Mouse (Mus musculus): Measurements from ENCODE around the gene Selenof.
"Not testable (repeated sequence)": the region's sequence is repeated elsewhere in the genome, so short reads cannot be mapped to it uniquely, and the experiment has no call there.

The Selenof gene

DNA sequence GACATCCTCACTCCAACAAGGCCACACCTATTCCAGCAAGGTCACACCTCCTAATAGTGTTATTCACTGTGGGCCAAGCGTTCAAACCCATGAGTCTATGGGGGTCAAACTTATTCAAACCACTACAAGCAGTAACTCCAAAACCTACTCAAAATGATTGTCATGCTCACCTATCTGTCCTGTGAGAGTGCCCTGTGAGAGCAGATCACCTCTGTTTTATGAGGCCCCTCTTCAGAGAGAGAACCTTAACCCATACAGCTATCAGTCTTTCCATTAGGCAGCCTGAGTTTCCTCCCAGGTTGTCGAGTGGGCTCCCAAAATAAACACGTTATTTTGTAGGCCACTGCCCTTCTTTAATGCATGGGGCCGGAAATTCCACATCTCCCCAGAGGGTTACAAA lies 32.3 kb downstream of the Selenof start:
- DNase-seq (ENCODE audit: low spot score in 2 of 2) = no peak

DNA sequence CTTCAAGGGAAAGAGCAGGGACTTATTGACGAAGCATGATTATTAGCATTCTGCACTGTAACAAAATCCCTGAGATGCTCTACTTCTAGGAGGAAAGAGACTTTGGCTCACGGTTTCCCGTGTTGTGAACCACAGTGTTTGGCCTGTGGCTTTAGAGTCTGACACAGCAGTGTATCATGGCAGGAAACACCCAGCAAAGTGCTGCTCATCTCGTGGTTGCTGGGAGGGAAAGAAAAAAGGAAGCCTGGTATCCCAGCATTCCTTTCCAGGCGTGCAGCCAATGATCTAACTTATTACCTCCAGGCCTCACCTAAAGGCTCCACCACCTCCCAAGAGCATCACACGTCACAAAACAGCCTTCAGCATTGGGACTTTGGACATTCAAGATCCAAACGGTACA lies 32.7 kb downstream of the Selenof start:
- no peak for DNase-seq (ENCODE audit: low spot score in 2 of 2)

DNA sequence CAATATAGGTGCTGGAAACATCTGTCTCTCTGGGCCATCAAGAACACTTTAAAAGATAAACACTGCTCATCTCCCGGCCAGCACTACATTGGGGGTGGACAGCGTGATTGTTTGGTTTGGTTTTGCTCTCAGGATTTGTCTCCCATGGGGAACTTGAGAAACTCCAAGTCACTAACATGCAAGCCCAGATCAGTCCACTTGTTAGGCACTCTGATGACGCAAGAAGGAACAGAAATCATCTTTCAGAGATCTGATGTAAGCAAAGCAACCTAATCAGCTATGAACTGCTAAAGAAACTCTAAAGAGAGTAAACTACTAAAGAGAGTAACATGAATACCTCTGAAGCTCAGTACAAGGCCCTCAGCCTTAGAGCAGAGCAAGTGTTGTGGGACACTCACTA lies 33.5 kb downstream of the Selenof start:
- DNase-seq (ENCODE audit: low spot score in 2 of 2) = no peak

DNA sequence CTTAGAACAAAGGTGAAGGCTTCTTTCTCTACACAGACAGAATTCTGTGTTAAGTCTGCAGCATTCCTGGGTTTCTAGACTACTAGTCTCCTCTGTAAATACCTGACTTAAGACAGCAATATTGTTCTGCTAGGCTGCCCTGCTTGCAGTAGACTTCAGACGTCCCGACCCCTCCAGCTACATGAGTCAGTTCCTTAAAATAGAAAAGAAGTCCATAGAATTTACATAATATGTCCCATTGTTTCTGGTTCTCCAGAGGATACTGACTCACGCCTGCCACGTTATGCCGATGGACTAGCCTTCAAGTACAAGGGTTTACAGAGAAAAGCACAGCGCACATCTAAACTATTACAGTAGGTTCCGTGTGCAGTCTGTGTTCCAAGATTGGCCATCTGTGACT lies 34.1 kb downstream of the Selenof start:
- DNase-seq (ENCODE audit: low spot score in 2 of 2) = no peak

DNA sequence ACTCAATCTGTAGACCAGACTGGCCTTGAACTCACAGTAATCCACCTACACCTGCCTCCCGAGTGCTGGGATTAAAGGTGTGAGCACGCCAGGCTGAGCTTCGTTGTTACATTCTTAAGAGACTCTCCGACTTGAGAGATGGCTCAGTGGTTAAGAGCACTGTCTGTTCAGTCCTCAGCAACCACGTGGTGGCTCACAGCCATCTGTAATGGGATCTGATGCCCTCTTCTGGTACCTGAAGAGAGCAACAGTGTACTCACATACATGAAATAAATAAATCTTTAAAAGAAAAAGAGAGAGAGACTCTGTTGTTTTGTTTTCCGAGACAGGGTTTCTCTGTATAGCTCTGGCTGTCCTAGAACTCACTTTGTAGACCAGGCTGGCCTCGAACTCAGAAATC lies 35.7 kb downstream of the Selenof start:
- not testable (repeated sequence) for DNase-seq (ENCODE audit: low spot score in 2 of 2)

DNA sequence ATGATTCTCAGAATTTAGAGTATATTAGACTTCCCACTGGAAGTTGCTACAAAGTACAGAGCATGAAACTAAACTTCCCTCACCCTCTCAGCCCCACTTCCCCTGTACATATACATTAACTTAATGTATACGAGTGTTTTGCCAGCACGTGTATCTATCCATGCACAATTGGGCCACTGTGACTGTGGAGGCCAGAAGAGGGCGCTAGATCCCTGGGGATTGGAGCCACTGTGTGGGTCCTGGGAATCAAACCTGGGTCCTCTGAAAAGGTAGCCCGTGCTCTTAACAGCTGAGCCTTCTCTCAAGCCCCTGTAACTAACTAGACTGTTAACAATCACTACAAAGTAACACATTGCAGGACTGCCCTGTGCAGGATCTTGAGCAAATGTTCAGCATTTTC lies 36.3 kb downstream of the Selenof start:
- no peak for DNase-seq (ENCODE audit: low spot score in 2 of 2)

DNA sequence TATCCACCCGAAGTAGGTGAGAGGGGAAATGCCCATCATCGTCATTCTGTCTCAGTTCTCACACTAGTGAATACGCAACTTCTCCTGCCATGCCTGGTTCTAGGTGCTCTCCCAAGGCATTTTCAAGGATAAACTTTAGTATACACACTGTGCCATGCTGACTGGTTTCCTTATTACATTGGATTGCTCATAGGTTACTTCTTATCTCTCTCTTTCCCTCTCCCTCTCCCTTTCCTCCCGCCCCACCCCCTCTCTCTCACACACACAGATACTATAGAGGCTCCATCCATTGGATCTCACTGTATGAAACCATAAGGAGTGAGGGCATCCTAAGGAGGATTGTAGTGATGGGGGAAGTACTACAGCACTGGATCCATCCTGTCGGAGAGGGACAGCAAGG lies 38.0 kb downstream of the Selenof start:
- no peak for DNase-seq (ENCODE audit: low spot score in 2 of 2)

DNA sequence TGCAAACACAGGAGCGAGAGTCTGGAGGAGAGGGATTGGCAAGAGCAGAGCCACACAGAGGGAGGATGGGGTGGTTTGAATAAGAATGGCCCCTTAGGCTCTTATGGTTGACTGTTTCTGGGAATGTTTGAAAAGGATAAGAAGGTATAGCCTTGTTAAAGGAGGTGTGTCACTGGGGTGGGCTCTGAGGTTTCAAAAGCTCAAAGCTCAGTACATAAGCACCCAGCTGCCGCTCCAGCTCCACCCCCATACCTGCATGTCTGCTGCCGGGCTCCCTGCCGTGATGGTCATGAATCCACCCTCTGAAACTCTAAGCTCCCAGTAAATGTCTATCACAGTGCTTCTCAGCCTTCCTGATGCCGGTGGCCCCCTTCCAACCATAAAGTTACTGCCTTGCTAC lies 40.7 kb downstream of the Selenof start:
- no peak for DNase-seq (ENCODE audit: low spot score in 2 of 2)

DNA sequence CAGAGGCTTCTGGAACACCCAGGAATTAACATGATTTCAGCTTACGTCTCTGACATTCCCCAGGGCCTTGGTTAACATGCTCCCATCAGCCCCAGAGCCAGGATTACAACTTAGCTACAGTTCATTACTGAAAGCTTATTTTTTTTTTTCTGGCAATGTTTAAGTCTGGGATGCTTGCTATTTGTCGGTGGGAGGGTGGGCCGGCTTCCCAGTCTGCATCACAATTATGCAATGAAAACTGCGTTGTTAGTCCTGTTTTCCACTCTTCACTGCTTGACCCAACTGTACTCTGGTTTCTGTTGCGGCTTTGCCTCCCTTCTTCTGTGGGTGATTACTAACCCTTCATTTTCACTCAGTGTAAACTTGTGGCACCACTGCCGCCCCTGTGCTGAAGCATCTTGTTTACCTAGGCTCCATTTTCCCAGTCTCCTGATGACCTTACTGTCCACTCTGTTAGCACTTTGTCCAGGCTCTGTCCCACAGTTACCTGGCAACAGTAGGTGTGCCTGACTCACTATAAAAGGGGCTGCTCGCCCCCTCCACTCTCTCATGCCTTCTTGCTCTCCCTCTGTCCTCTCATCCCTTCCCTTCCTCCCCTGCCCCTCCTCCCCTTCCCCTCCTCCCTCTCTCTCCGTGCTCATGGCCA lies 41.6 kb downstream of the Selenof start:
- DNase-seq (ENCODE audit: low spot score in 2 of 2) = no peak

DNA sequence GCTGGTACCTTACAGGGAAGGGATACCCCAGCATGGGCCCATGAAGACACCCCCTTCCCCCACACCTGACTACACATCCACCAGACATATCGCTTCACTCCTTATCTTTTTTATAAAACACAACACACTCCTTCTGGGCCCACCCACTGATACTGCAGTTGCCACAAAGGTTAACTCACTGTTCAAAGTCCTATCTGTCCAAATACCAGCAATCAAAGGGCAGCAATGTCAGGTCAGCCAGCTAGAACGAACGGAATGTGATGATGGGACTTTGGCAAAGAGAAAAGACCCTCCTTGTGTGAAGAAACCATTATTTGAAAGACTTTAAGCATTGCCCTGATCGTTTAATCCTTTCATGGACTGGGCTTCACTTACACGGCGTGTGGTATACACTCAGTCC lies 42.3 kb downstream of the Selenof start:
- no peak for DNase-seq (ENCODE audit: low spot score in 2 of 2)

DNA sequence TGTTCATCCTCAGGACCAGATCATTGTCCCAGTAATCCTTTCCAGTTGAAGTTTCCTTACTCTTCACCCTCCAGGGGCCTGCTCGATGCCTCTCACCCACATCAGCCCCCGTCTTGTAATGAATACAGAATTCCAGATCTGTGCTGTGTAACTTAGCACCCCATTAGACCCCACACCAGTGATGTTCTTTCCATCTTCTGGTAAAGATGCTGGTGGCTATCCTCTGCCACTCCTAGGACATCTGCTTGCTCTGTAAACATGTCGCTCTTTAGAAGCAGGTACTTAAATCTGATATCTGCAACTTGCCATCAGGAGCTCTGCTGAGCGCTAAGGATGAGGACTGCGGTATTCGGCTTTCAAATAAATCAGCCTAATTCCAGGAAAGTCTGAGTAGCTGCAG lies 44.2 kb downstream of the Selenof start:
- DNase-seq (ENCODE audit: low spot score in 2 of 2) = no peak

DNA sequence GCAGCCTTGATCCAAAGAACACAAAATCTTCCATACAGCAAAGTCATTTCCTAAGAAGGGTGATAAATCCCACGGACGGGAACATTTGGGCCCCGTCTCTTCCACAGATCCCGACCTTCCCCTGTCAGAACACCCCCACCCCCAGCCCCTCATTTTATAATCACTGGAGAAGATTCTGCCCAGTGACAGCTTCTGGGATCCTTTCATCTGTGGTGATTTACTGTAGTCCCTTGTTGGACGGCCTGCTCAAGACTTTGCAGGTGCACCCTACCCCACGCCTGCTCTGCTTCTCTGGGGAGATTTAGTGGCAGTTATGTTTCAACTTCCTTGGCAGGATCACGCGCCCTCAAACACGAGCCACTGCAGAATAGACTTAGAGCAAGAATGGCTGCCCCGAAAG lies 44.6 kb downstream of the Selenof start:
- DNase-seq (ENCODE audit: low spot score in 2 of 2) = no peak

DNA sequence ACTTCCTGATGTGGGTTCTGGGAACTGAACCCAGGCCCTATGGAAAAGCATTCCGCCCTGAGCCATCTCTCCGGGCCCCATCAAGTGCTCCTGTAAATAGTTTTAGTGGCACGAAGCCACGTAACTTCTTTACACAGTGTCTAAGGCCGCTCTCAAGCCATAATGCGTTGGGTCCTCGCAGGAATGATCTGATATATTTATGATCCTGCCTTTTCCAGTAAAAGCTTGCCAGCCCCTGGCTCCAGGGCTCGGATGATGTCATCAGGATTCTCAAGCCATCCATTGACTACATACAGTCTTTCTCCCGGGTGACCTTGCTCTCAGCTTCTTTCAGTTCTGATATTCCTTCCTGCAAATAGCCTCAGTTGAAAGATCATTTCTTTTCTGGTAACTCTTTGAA lies 45.4 kb downstream of the Selenof start:
- DNase-seq (ENCODE audit: low spot score in 2 of 2) = no peak

DNA sequence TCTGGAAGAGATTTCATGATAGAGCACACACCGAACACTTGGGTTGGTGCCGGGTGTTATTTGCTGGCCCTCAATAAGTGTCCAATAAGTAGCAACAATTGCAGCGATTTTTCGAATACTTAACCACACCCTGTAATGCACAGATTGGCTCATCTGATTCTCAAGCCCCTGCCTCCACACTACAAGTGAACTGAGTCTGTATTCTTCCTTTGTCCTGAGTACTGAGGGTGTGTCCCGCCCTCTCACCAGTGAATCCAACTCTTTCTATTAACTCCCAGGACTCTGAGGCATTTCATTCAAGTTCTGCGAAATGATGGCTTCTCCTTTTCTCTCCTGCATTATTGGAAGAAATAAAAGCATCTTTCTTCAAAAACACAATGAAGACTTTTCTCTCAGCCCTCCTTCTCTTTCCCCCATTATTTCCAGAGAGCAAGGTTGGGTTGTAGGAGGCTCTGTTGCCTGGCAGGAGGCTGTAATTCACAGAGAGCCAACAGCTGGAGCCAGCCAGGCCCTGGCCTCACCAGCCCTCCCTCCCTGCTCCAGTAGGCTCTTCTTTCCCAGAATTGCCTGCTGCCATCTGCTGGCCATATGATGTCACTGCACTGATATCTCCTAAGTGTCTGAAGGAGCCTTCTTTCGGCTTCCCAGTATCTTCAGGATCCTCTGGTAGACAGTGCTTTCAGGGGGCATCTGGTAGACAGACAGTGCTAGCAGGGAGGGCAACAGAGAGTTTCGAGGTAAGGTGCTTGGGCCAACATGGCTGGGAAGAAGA lies 46.7 kb downstream of the Selenof start:
- DNase-seq (ENCODE audit: low spot score in 2 of 2) = peak; percentile 86 to 90

DNA sequence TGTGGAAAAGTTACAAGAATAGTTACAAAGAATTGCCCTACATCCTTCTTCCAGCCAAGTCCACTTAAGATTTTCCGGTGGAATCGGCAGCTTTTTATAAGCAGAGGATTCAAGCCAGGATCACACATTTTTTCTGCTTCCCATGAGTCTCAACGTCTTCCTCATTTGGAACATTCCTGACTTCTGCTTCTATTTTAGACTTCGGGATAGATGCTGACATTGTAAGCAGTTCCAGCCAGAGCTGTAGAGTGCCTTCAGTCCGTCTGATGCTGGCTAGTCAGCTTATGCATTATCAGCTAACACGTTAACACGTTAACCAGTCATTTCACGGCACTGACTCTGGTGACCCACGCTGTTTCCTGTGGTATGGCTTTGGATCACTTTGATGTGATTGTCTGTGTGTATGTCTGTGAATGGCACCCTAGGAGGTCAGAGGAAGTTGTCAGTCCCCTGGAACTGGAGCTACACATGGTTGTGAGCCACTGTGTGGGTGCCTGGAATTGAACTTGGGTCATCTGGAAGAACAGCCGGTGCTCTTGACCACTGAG lies 47.6 kb downstream of the Selenof start:
- DNase-seq (ENCODE audit: low spot score in 2 of 2) = no peak

DNA sequence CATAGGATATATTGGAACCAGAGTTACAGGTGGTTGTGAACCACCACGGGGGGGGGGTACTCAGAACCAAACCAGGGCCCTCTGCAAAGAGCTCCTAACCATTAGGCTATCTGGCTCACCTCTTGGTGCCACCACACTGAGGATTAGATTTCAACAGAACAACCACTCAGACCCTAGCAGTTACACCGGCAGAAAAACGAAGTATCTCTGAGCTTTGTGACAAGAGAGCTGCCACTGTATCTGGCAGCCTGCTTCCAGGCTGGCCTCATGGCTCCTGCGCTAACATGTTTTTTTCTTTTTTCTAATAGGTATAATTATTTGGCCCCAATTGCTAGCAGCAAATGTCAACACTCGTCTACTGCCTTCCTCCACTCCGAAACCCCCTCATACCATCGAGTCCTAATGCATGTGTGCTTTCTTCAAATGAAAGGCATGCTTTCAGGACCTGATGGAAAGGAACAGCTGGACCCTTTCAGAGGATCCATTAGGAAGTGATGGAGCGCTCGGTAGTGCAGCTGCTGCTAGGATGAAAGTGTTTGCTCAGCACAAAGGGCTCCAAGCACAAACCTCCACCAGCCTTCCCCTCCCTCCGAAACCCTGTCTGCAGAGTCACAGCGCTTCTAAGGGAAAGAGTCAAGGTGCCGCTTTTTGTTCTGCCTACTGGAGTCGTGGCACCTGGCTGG lies 53.0 kb downstream of the Selenof start:
- DNase-seq (ENCODE audit: low spot score in 2 of 2) = no peak

DNA sequence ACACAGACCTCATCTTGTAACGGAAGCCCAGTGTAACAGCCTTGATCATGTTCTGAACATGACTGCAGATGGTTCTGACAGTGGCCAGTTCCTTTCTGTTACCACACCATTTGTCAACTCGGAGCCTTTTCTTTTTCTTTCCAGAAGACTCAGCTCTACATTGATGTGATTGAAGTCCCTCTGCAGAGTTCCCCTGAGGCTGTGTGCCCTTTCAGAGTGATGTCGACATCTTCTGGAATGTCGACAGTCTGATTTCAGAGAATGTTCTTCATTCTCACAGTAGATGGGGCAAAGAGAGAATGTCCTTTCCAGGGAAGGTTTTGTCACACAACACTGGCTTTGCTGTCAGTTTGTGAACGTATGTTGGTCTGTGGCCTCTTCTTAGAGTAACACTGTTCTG lies 55.6 kb downstream of the Selenof start:
- DNase-seq (ENCODE audit: low spot score in 2 of 2) = no peak

DNA sequence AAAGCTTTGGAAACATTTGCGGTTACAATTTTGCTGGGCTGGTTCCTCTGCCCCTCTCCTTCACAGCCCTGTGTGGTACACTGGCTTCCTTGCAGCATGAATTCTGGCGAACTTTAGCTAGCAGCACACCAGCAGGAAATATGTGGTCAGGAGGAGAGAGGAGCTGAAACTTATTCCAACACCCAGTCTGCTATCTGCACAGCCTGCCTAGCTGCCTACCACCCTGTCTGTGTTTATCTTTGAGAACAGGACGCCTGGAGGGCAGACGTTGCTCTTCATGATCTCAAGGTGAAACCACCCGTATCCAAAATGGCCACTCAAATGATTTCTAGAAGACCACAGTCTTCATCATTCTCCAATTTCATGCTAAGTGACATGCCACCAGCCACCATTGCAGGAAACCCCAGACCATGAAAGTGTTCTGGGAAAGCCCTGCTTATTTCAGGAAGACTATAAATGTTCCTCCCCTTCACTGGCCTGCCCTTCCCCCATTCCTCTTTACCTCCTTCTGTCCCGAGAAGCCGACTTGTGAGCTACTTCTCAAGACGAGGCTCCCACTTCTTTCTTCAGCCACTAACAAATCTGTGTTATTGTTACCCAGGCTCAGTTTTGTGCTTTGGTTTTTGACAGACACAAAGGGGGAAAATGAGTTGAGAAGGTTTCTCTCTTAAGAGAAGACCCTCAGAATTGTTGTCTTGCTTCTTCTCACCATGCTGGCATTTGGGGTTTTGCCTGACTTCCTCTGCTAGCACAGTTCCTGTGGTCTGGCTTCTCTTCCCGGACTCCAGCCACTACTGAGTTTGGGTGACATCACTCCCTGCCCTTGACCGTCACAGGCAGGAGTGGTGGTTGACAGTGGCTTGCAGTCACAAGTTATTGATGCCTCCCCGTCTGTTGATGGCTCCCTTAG lies 58.2 kb downstream of the Selenof start:
- DNase-seq (ENCODE audit: low spot score in 2 of 2) = no peak

DNA sequence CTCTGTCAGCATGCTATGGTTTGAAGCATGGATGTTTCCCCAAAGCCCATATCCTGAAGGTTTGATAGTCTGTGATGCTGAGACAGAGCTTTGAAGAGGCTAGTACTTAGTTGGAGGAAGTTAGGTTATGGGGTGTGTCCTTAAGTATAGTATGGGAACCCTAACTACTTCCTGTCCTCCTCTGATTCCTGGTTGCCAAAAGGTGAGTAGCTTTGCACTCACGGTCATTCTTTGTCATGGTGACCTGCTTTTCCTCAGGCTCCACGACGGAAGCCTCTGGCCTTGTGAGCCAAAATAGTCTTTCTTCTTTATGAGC lies 58.8 kb downstream of the Selenof start:
- no peak for DNase-seq (ENCODE audit: low spot score in 2 of 2)

DNA sequence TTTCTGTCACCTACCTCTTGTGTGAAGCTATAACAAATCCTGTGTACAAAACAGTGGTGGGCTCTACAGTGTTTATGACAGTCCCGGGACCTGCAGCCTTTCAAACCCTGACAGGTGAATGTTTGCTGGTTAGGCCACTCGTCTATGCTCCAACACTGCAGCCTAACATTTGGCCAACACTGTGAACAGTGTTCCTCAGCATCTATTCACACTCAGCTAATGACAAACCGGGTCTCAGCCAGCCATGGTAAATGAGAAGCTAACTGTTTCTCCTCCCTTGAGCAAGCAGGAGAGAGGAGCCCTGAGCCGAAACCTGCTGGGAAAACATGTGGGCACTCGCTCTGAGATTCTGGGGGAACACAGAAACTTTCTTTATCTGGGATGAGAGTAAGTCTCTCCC lies 65.1 kb downstream of the Selenof start:
- no peak for DNase-seq (ENCODE audit: low spot score in 2 of 2)

DNA sequence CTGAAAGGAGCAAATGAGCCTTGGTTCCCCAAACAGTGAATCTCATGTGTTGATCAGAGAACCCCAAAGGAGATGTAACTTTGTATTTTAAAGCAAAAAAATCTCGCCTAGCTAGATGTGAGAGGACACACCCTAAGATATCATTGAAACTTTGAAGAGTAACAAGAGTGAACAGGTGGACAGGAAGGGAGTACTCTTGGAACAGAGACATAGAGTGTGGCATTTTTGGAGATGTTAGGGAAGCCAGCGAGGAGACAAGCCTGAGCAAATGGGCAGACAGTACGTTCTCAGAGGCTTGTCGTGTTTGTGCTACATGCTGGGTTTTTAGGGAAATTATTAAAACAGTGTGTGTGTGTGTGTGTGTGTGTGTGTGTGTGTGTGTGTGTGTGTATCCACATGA lies 68.0 kb downstream of the Selenof start:
- no peak for DNase-seq (ENCODE audit: low spot score in 2 of 2)

DNA sequence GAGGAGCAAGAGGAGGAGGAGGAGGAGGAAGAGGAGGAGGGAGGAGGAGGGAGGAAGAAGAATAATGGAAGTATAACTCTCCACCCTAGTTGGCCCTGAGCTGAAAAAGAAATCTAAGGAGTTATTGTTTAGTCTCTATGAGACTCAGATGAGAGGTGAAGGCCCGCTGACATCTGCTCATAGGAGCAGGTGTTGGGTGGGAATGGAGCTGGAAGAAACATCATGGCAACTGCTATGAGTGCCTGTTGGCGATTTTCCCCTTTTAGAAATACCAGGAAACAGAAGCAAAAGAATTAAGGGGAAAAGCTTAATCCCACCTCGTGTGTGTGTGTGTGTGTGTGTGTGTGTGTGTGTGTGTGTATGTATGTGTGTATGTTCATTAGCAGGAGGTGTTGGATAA lies 69.3 kb downstream of the Selenof start:
- DNase-seq (ENCODE audit: low spot score in 2 of 2) = no peak

Data from frontal cortex, postnatal 36 days (tissue).